24 mouse cellular contexts compared by ENCODE assay signal in the genomic region with DNA sequence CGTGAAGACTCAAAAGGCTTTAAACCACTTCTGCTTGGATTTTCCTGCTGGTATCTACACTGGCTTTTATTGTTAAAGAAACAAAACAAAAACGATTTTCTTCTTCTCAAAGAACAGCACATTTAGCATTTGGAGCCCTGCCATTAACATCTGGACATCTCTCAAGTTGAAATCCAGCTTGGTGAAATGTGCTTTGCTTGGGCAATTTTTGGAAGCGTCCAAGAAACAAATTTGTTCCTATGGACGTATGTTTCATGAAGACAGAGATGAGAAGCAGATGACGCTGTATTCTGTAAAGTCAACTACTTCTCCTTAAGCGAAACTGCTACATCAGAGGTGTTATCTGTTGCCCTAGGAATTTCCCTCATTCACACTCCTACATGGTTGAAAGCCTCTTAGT.
A peak's percentile ranks its signal among the peaks of the same experiment; 100 is the strongest.
DNase-seq lines count a peak whose midpoint lies in the region; ATAC-seq and TF ChIP-seq lines count a peak whose summit lies in the region.
"Had no signal": no experiment of that assay in that cellular context is flagged by ENCODE, and none has a peak within 500 bp of the region (broad histone marks: within the 10 kb centered on the region; RNA-seq: fewer than 3 reads in every experiment).

No protein-coding gene starts in this region.

- H3K4me3 ChIP-seq in embryonic facial prominence, embryonic 13.5 days = no peak overlapping the region
- no peak overlapping the region for H3K4me3 ChIP-seq in embryonic facial prominence, embryonic 10.5 days
- no peak overlapping the region for H3K4me3 ChIP-seq in limb, embryonic 14.5 days (replicated peaks; ENCODE audit: low read length)
- H3K4me3 ChIP-seq in limb, embryonic 10.5 days = no peak overlapping the region
- H3K4me3 ChIP-seq in stomach, embryonic 14.5 days (ENCODE audit: low read depth, low read length) = no peak overlapping the region
- H3K4me3 ChIP-seq in stomach, postnatal 0 days (ENCODE audit: low read depth, low read length) = no peak overlapping the region
- H3K4me3 ChIP-seq in left cerebral cortex, adult 2 months = no peak overlapping the region
- H3K4me3 ChIP-seq: heart, embryonic 12.5 days; limb, embryonic 12.5 days; midbrain, embryonic 13.5 days had no signal

- H3K4me1 ChIP-seq in embryonic facial prominence, embryonic 13.5 days = peaks cover 24% of the 10 kb centered on the region
- H3K4me1 ChIP-seq in embryonic facial prominence, embryonic 10.5 days = no peaks in the 10 kb centered on the region; the same call in 1 of the 2 replicates
- H3K4me1 ChIP-seq in limb, embryonic 14.5 days (ENCODE audit: control insufficient read depth, insufficient read depth, low read length) = peaks cover 6% of the 10 kb centered on the region
- H3K4me1 ChIP-seq in limb, embryonic 10.5 days = peaks cover 11% of the 10 kb centered on the region; the same call in 1 of the 2 replicates
- peaks cover 4% of the 10 kb centered on the region; the same call in 1 of the 2 replicates for H3K4me1 ChIP-seq in stomach, embryonic 14.5 days (ENCODE audit: control insufficient read depth, insufficient read depth, low read length)
- no peaks in the 10 kb centered on the region for H3K4me1 ChIP-seq in stomach, postnatal 0 days (replicated peaks; ENCODE audit: control insufficient read depth, insufficient read depth)

- H3K36me3 ChIP-seq in embryonic facial prominence, embryonic 13.5 days = no peaks in the 10 kb centered on the region
- no peaks in the 10 kb centered on the region for H3K36me3 ChIP-seq in embryonic facial prominence, embryonic 10.5 days (replicated peaks)
- H3K36me3 ChIP-seq in limb, embryonic 14.5 days (ENCODE audit: control insufficient read depth, insufficient read depth, low read length) = no peaks in the 10 kb centered on the region
- no peaks in the 10 kb centered on the region for H3K36me3 ChIP-seq in limb, embryonic 10.5 days
- no peaks in the 10 kb centered on the region for H3K36me3 ChIP-seq in stomach, embryonic 14.5 days (ENCODE audit: control insufficient read depth, insufficient read depth, low read length)
- H3K36me3 ChIP-seq in stomach, postnatal 0 days (ENCODE audit: control insufficient read depth, insufficient read depth, low read length) = no peaks in the 10 kb centered on the region
- H3K36me3 ChIP-seq: heart, embryonic 12.5 days; limb, embryonic 12.5 days; midbrain, embryonic 13.5 days had no signal

- ATAC-seq in embryonic facial prominence, embryonic 13.5 days (ENCODE audit: insufficient number of reproducible peaks, insufficient read depth, low FRiP score, low TSS enrichment, low read depth) = no peak
- ATAC-seq in limb, embryonic 14.5 days (ENCODE audit: low FRiP score, low read depth) = no peak
- no peak for ATAC-seq in stomach, embryonic 14.5 days (ENCODE audit: insufficient number of reproducible peaks, insufficient read depth, low FRiP score, low read depth)
- no peak for ATAC-seq in stomach, postnatal 0 days (ENCODE audit: low FRiP score, low TSS enrichment)
- ATAC-seq: forebrain, embryonic 14.5 days; midbrain, embryonic 13.5 days had no signal

- 0 out of 2 replicates have a peak overlapping the region, but pooled peaks have one; percentile 5 for H3K27ac ChIP-seq in embryonic facial prominence, embryonic 13.5 days
- no peak overlapping the region for H3K27ac ChIP-seq in embryonic facial prominence, embryonic 10.5 days (replicated peaks)
- H3K27ac ChIP-seq in limb, embryonic 14.5 days (replicated peaks; ENCODE audit: low read depth, low read length) = no peak overlapping the region; the same call in 1 of the 2 replicates
- H3K27ac ChIP-seq in limb, embryonic 10.5 days = no peak overlapping the region
- peak overlapping the region; percentile 44; the same call in 1 of the 2 replicates for H3K27ac ChIP-seq in stomach, embryonic 14.5 days (ENCODE audit: low read length)
- no peak overlapping the region for H3K27ac ChIP-seq in stomach, postnatal 0 days (replicated peaks)
- no peak overlapping the region for H3K27ac ChIP-seq in left cerebral cortex, adult 2 months
- H3K27ac ChIP-seq: kidney, postnatal 0 days; limb, embryonic 12.5 days; liver, embryonic 14.5 days; midbrain, embryonic 13.5 days had no signal

- DNase-seq in embryonic facial prominence, embryonic 10.5 days (ENCODE audit: low spot score) = no peak
- DNase-seq in limb, embryonic 14.5 days (ENCODE audit: low spot score) = peak; percentile 71
- DNase-seq in limb, embryonic 10.5 days (ENCODE audit: low spot score) = no peak
- DNase-seq in stomach, postnatal 0 days (ENCODE audit: low spot score) = no peak
- DNase-seq in skeletal muscle tissue, adult 2 months (ENCODE audit: low read depth, low spot score) = peak; percentile 26
- DNase-seq in left cerebral cortex, adult 2 months (ENCODE audit: extremely low spot score in 1 of 2, low spot score in 2 of 2) = no peak
- DNase-seq: adrenal gland, postnatal 25 days; cerebellum, adult 11-12 months; cerebellum, postnatal 10 days; gastrocnemius, postnatal 14 days; heart, adult 18-20 months; heart, postnatal 10 days; kidney, adult 2 months; right cerebral cortex, postnatal 14 days; spleen, adult 18-20 months; thymus, postnatal 25 days had no signal

- H3K9me3 ChIP-seq in embryonic facial prominence, embryonic 13.5 days = no peaks in the 10 kb centered on the region
- no peaks in the 10 kb centered on the region for H3K9me3 ChIP-seq in embryonic facial prominence, embryonic 10.5 days
- H3K9me3 ChIP-seq in limb, embryonic 14.5 days (ENCODE audit: control insufficient read depth, low read length) = no peaks in the 10 kb centered on the region
- H3K9me3 ChIP-seq in limb, embryonic 10.5 days (replicated peaks) = no peaks in the 10 kb centered on the region
- no peaks in the 10 kb centered on the region for H3K9me3 ChIP-seq in stomach, embryonic 14.5 days (ENCODE audit: control insufficient read depth, low read depth, low read length)
- no peaks in the 10 kb centered on the region for H3K9me3 ChIP-seq in stomach, postnatal 0 days (ENCODE audit: control insufficient read depth, low read length)
- H3K9me3 ChIP-seq: heart, embryonic 12.5 days; limb, embryonic 12.5 days; midbrain, embryonic 13.5 days had no signal

- intact Hi-C loops in left cerebral cortex, adult 2 months (cut with DNase I) = no loop called here

- no peak for TF ChIP-seq EP300 in stomach, postnatal 0 days (optimal IDR thresholded peaks at IDR 0.05)

- no peak overlapping the region for H3K9ac ChIP-seq in embryonic facial prominence, embryonic 13.5 days
- H3K9ac ChIP-seq in limb, embryonic 14.5 days (ENCODE audit: low read depth, low read length, severe bottlenecking) = no peak overlapping the region
- no peak overlapping the region for H3K9ac ChIP-seq in stomach, embryonic 14.5 days (replicated peaks; ENCODE audit: low read depth, low read length)
- H3K9ac ChIP-seq in stomach, postnatal 0 days (ENCODE audit: low read length) = no peak overlapping the region
- H3K9ac ChIP-seq: heart, embryonic 12.5 days; limb, embryonic 12.5 days; liver, embryonic 14.5 days; midbrain, embryonic 13.5 days had no signal

- TF ChIP-seq POLR2A in limb, embryonic 14.5 days (IDR thresholded peaks at IDR 0.05; ENCODE audit: borderline replicate concordance, extremely low read depth, insufficient read depth, insufficient read length) = no peak

- no peak for TF ChIP-seq CTCF in stomach, postnatal 0 days (IDR thresholded peaks at IDR 0.05; ENCODE audit: low read depth)
- TF ChIP-seq CTCF in left cerebral cortex, adult 2 months (IDR thresholded peaks at IDR 0.05) = no peak

- H3K27me3 ChIP-seq in embryonic facial prominence, embryonic 13.5 days = no peaks in the 10 kb centered on the region
- H3K27me3 ChIP-seq in embryonic facial prominence, embryonic 10.5 days (replicated peaks; ENCODE audit: low read depth, poor library complexity, severe bottlenecking) = no peaks in the 10 kb centered on the region
- no peaks in the 10 kb centered on the region for H3K27me3 ChIP-seq in limb, embryonic 14.5 days (ENCODE audit: control insufficient read depth, insufficient read depth, low read length)
- no peaks in the 10 kb centered on the region for H3K27me3 ChIP-seq in limb, embryonic 10.5 days (ENCODE audit: low read depth, poor library complexity, severe bottlenecking)
- no peaks in the 10 kb centered on the region for H3K27me3 ChIP-seq in stomach, embryonic 14.5 days (ENCODE audit: control insufficient read depth, insufficient read depth, low read length)
- no peaks in the 10 kb centered on the region for H3K27me3 ChIP-seq in stomach, postnatal 0 days (ENCODE audit: control insufficient read depth, insufficient read depth, low read length)
- H3K27me3 ChIP-seq: heart, embryonic 12.5 days; limb, embryonic 12.5 days; midbrain, embryonic 13.5 days had no signal

- H3K4me2 ChIP-seq in embryonic facial prominence, embryonic 13.5 days = no peak overlapping the region
- no peak overlapping the region for H3K4me2 ChIP-seq in limb, embryonic 14.5 days (replicated peaks; ENCODE audit: low read depth, low read length, severe bottlenecking)
- no peak overlapping the region for H3K4me2 ChIP-seq in stomach, embryonic 14.5 days (replicated peaks; ENCODE audit: low read depth, low read length)
- H3K4me2 ChIP-seq in stomach, postnatal 0 days (replicated peaks; ENCODE audit: low read depth) = no peak overlapping the region
- H3K4me2 ChIP-seq: heart, embryonic 12.5 days; limb, embryonic 12.5 days; midbrain, embryonic 13.5 days had no signal

- WGBS in embryonic facial prominence, embryonic 13.5 days = 43% methylated on average over 6 of the region's 6 CpGs
- 69% methylated on average over 6 of the region's 6 CpGs for WGBS in embryonic facial prominence, embryonic 10.5 days
- whole genome bisulfite sequencing in limb, embryonic 14.5 days = 38% methylated on average over 6 of the region's 6 CpGs
- 64% methylated on average over 6 of the region's 6 CpGs for WGBS in limb, embryonic 10.5 days
- WGBS in stomach, embryonic 14.5 days = 38% methylated on average over 6 of the region's 6 CpGs
- 39% methylated on average over 6 of the region's 6 CpGs for WGBS in stomach, postnatal 0 days

Comparison
In these comparisons a context has a peak if more than half of its experiments do, and no peak if none do; other contexts are left out.
1. H3K27ac ChIP-seq: peak in embryonic facial prominence, embryonic 13.5 days (single experiment) and stomach, embryonic 14.5 days (single experiment); none in embryonic facial prominence, embryonic 10.5 days (single experiment), limb, embryonic 14.5 days (single experiment), limb, embryonic 10.5 days (single experiment), stomach, postnatal 0 days (single experiment) and left cerebral cortex, adult 2 months (single experiment).
2. DNase-seq: peak in limb, embryonic 14.5 days (single experiment) and skeletal muscle tissue, adult 2 months (single experiment); none in embryonic facial prominence, embryonic 10.5 days (single experiment), limb, embryonic 10.5 days (single experiment), stomach, postnatal 0 days (single experiment) and left cerebral cortex, adult 2 months (0 of 2).